Mouse (Mus musculus) spleen, postnatal 14 days (tissue): Measurements from ENCODE around the gene Elof1.
"Not testable (repeated sequence)": the region's sequence is repeated elsewhere in the genome, so short reads cannot be mapped to it uniquely, and the experiment has no call there.

ENCODE experiments used
- DNase-seq, 2 experiments: peaks; one replicate each; pipeline ENCODE4 v3.0.0; 2021 to 2022; ENCODE audit warnings: low spot score in 2 of 2

Gene Elof1

DNA sequence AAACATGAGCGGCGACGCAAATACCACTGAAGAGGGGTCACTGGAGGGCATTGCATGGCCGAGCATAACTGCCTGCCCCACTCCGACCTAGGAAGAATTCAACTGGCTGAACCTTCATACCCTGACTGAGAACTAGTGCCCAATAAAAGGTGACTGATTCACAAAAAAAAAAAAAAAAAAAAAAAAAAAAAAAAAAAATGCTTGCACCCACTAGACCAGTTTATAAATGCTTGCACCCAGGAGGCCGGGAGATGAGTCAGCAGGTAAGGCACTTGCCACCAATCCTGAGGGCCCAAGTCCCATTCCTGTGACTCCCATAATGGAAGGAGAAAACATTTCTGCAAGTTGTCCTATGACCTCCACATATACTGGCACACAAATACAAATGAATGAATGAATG is 24.2 kb downstream of the Elof1 start:
- DNase-seq, result no peak

DNA sequence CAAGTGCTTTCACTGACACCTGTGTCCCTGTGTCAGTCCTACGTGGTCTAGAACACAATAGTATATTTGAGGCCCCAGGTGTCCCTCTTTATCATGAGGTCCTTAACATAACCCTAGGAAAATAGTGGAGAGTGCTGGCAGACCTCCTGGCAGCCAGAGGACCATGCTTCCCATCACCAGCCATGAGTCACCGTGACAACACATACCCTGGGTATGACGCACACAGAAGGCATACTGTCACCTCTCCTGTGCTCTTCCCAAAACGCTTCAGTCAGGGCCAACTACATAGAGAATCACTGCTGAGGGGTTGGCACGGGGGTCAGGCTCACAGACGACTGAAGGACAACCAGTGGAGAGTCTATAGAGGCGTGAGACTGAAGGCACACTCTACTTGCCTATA is 27.0 kb downstream of the Elof1 start:
- no peak for DNase-seq

DNA sequence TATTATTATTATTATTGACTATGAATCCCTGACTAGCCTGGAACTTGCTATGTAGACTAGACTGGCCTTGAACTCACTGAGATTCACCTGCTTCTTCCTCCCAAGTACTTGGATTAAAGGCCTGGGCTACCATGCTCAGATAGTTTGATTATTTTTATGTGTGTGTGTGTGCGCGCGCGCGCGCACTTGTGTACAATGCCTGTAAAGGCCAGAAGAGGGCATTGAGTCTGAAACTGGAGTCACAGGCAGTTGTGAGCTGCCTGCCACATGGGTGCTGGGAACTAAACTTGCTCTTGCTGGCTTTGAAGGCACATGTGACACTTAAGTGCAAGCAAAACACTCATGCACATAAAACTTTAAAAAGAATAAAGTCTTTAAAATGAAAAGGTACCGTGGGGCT is 27.7 kb downstream of the Elof1 start:
- DNase-seq, result no peak

DNA sequence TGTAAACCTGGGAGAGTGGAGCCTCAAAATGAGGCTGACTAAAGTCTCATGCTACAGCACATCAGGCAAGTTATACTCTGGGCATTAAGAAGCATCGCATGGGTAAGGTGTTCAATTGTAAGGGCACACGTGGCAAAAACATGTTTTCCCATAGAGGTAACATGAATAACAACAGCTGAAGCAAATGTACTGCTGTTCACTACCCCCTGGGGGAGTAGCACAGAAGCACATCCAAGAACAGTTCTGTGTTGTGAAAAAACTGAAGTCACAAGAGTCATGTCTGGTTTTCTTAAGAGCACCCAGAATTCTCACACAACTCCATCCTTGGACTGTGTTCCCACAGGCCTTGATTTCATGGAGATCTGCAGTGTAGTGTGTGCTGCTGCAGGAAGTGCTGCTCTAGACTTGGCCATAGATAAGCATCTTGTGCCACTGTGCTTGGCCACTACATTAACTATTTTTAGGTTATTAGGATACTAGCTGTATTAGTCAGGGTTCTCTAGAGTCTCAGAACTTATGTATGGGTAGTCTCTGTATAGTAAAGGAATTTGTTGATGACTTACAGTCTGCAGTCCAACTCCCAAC is 29.8 kb downstream of the Elof1 start:
- no peak for DNase-seq

DNA sequence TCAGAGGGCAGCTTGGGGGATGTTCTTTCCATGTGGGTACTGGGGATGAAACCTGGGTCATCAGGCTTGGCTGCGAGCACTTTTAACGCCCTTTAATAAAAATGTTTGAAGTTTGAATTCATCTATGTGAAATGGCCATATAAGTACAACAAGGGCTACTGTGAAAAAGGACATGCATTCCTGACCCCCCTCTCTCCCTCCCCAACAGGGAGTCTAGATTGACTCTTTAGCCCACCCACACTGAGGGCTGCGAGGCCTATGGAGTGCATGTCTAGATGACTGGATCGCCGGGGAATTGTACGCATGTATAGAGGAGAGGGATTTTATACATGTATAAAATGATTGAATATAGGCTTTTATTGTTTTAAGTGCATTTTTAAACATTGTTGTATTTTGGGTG is 31.0 kb downstream of the Elof1 start:
- DNase-seq, result no peak

DNA sequence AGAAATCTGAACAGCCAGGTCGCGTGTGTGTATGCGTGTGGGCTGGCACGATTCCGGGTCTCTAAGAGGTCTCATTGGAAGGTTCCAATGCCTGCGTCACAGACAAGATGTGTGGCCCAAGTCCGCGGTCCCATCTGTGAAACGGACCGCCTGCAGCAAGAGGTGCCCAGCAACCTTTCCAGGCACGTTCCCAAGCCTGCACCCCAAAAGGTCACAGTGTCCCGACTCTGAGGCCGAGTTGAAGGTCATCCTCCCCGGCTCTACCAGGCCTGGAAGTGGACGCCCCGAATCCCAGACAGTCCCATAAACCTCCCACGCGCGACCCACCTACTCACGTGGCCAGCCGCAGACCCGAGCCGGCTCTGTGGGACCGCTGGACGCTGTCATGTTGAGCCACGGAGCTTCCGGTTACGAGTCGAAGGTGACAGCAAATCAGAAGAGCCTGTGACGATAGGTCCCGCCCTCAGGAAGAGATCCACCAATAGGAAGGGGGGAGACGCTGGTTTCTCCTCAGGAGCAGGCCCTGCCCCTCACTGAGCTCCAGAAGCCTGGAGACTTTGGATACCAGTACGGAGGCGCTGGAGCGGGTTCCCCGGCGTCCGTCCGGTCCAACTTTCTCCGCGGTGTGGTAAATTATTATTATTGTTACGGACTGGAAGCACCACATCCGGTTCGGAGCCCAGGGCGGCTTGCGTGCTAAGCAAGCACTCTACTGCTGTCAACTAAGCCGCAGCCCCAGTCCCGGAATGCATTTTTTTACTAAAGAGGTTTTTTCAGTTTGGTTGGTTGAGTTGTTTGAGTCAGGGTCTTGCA is 31.7 kb downstream of the Elof1 start, which contains the start of gene Ecsit:
Gene Ecsit (minus strand): TSS at position 417 of the 813 bp plus-strand sequence.
- DNase-seq, result peak; percentile 82 to 84

DNA sequence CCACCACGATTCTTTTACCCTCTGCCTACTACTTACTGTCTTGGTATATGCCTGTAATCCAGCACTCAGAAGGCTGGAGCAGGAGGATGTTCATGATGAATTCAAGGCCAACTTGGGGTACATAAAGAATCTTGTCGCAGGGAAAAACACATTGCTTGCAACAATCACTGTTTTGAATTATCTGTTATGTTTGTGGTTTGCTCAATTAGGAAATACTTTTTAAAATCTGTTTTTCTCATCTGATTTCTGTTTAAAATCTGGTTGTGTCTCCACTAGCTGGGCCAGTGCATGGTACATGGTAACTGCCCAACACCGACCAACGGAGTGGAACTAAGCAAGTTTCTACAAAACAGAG is 32.3 kb downstream of the Elof1 start:
- no peak for DNase-seq

DNA sequence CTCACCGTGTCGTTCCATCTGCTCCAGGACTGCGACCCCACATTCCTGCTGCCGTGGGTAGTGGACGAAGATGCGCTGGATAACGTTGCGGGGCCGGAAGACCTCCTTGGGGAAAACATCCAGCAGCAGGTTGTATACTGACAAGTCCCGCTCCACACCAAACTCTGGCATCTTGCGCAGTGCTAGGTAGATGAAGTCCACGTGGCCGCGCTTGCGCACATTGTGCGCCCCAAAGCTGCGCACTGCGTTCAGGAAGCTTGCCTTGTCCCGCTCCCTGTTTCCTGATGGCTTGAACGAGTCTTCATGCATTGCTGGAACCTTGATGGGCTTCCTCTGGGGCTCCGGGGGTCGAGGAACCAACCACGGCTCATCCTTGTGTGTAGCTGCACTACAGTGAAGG is 40.7 kb downstream of the Elof1 start:
- no peak for DNase-seq

DNA sequence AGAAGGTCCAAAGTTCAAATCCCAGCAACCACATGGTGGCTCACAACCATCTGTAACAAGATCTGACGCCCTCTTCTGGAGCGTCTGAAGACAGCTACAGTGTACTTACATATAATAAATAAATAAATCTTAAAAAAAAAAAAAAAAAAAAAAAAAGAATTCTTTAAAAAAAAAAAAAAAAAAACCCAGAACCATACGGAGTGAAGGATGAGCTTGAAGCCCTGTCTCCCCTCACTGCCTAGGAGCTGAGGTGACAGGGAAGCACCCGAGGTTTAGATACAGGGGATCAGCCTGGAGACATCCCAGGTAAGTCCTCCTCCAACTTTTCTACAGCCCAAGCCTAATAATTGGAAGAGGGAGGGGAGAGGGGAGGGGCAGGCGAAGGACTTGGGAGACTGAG is 41.2 kb downstream of the Elof1 start:
- not testable (repeated sequence) for DNase-seq

DNA sequence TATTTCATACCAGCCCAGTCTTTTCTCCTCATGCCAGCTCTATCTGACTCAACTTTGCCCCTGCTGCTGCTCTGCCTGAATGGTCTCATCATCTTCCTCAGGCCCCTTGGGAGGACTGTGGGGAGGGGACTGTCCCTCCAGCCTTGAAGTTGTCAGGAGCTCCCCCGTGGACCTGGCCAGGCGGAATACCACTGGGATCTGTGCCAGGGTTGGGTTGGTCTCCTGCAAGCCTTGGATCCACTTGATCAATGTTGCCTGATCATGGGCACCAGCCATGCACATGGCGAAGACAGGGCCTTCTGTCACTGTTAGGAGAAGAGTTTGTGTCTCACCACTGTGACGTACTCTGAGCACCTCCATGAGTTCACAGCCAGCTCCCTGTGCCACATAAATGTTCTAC is 44.7 kb downstream of the Elof1 start:
- DNase-seq, result no peak

DNA sequence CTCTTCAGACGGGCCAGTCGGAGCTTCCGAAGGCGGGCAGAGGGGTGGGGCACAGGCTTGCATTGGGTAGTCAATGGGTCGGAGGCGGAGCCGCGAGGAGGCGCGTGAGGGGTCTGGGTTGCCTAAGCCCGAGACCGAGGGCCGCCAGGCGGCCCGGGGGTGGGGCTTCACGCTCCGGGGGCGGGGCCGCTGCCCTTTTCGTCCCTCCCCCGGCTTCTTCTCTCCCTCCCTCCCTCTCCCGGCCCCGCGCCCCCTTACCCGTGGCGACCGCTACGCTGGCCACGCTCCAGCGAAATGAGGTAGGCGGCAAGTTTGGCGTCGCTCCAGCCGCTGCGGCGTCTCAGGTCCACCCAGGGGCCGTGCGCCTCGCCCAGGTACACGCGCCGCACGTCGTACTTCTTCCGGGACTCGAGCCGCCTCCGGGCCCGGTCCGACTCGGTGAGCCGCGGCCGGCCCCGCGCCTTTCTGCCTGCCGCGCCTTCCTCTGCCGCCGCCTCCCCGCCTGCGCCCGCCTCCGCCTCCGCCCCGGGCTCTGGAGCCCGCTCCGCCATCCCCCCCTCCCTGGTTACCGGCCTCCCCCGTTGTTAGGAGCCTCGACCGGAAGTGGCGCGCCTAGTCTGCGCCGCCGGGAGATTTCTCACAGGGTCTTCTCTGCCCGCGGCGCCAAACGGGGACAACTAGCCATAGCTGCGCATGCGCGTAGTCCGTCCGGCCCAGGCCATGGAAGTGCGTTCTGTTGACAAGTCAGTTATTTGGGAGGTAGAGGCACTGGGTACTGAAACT is 46.0 kb downstream of the Elof1 start, which contains the start of the genes Gm49318 and Zfp653:
Gene Gm49318 (minus strand): TSS at position 469 of the 783 bp plus-strand sequence.
Gene Zfp653 (minus strand): TSS at position 586 of the 783 bp plus-strand sequence.
- peak; percentile 89 to 94 for DNase-seq

DNA sequence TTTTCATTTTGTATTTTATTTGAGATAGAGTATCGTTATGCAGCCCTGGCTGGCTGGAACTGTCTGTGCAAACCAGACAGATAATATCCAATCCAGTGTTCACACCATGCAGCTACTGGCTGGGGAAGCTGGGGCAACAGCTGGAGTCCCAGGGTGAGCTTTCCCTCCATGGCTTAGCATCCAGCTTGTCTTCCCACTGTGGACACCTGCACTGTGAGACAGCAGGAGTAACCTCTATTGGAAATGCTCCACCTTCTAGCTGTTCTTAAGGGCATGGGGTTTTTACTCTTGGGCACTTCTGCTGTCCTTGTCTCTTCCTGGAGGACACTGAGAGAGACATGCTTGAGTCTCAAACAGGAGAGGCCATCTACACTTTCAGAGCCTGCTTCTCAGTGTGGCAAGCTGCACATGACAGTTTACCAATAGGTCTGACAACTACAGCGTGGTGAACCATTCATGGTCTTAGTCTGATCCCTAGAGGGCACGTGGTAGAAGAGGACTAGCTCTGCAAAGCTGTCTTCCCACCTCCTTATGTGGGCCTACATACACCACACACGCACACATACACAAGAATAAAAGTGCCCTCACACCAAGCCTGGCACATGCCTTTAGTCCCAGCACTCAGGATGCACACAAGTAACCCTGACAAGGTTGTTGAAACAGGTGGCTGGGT is 47.0 kb downstream of the Elof1 start:
- DNase-seq, result no peak

DNA sequence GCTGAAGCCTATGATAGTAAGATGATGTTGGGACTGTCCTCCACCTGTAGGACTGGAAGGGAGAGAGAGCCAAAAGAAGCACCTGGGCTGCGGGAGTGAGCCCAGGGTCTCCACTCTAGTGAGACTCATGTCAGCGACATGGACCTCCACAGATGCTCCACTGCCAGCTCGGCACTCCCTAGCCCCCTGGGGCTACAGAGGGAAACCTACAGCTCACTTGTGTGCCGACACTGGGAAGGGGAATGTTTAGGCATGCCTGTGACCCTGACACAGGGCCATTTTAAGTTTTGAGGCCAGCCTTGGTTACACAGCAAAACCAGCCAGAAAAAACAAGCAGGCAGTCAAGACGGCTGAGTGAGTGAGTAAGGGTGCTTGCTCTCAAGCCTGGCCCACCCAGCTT is 49.8 kb downstream of the Elof1 start:
- DNase-seq, result no peak

DNA sequence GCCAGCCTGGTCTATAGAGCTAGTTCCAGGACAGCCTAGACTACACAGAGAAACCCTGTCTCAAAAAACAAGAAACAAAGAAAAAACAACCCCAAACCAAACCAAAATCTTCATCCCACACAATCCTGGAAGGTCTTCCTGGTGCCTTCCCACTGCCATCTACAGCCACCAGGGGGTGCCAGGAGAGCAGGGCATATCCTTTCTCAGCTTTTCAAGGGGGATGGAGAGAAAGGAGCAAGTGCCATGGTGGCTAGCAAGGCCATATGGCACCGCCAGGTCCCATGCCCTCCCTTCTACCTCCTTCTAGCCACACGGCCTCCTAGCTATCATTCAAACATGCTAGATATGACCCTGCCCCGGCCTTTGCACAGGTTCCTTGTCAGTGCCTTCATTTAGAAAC is 50.5 kb downstream of the Elof1 start:
- peak; percentile 37 to 54 for DNase-seq

DNA sequence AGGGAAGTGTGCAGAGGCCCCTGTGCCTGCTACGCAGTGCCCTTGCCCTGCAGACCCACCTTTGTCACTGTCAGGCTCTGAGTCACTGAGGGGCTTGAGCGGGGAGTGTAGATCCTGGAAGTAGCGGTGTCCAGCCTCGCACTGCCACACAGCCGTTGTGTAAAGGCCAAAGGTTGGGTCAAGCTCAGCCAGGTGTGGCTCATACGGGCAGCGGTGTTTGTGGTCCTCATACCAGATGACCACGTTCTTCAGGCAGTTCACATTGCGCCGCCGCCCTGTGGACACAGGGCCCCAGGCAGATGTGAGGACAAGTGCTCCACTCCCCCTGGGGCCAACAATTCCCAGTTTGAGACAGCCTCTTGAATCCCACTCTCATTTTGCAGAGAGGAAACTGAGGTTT is 51.3 kb downstream of the Elof1 start:
- DNase-seq, result no peak

DNA sequence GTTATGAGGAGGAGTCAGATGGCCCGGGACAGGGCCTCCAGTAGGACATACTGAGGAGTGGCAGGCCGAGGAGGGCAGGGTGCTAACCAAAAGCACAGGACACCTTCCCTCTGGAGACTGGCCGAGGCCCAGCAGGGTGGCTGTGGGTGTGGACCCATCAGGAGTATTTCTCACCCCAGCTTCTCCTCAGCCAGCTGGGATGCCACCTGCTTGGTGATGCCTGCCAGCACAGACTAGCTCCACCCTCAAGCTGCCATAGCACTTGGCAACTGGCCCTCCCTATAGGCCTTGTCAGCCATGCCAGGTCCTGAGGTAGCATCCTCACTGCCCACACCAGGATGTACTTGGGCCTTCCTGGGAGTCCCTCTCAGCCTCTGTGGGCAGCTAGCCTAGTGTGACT is 52.6 kb downstream of the Elof1 start:
- DNase-seq, result no peak
